Comparison of ENCODE assay signal across 27 mouse cellular contexts in genomic region chr19:25372794-25373193, GRCm38 (mm10).
DNase-seq lines count a peak whose midpoint lies in the region; ATAC-seq and TF ChIP-seq lines count a peak whose summit lies in the region.
"Had no signal": no experiment of that assay in that cellular context is flagged by ENCODE, and none has a peak within 500 bp of the region (broad histone marks: within the 10 kb centered on the region; RNA-seq: fewer than 3 reads in every experiment).

No protein-coding gene starts in this region.

- no peak overlapping the region for H3K9ac ChIP-seq in heart, adult 2 months (ENCODE audit: low read depth, low read length)
- H3K9ac ChIP-seq in embryonic facial prominence, embryonic 12.5 days = no peak overlapping the region
- H3K9ac ChIP-seq in heart, embryonic 15.5 days = no peak overlapping the region
- no peak overlapping the region for H3K9ac ChIP-seq in stomach, embryonic 16.5 days (ENCODE audit: low read length)
- H3K9ac ChIP-seq: forebrain, postnatal 0 days; hindbrain, embryonic 15.5 days; liver, embryonic 15.5 days; lung, embryonic 15.5 days; midbrain, embryonic 15.5 days; neural tube, embryonic 12.5 days had no signal

- H3K4me1 ChIP-seq in heart, adult 2 months (ENCODE audit: control insufficient read depth, insufficient read depth, low read length) = peaks cover 11% of the 10 kb centered on the region
- peaks cover 17% of the 10 kb centered on the region for H3K4me1 ChIP-seq in embryonic facial prominence, embryonic 12.5 days
- peaks cover 31% of the 10 kb centered on the region for H3K4me1 ChIP-seq in heart, embryonic 15.5 days (replicated peaks)
- peaks cover 21% of the 10 kb centered on the region for H3K4me1 ChIP-seq in stomach, embryonic 16.5 days (ENCODE audit: control insufficient read depth, insufficient read depth, low read length)

- WGBS in heart, adult 2 months = 48% methylated on average over 7 of the region's 7 CpGs
- 71% methylated on average over 7 of the region's 7 CpGs for WGBS in embryonic facial prominence, embryonic 12.5 days
- WGBS in heart, embryonic 15.5 days = 57% methylated on average over 7 of the region's 7 CpGs
- WGBS in stomach, embryonic 16.5 days = 62% methylated on average over 7 of the region's 7 CpGs

- no peak for ATAC-seq in embryonic facial prominence, embryonic 12.5 days (ENCODE audit: insufficient number of reproducible peaks, insufficient read depth, low FRiP score, low TSS enrichment)
- ATAC-seq in heart, embryonic 15.5 days (replicated peaks; ENCODE audit: insufficient number of reproducible peaks, insufficient read depth, low FRiP score, low read depth) = no peak
- ATAC-seq in stomach, embryonic 16.5 days (ENCODE audit: insufficient read depth, low FRiP score) = peak; percentile 77
- ATAC-seq: CD4-positive, CD25-positive, alpha-beta regulatory T cell, adult 4 months; forebrain, postnatal 0 days; midbrain, embryonic 15.5 days had no signal

- H3K27ac ChIP-seq in heart, adult 2 months = peak overlapping the region; percentile 17
- 0 out of 2 replicates have a peak overlapping the region, but pooled peaks have one; percentile 8 for H3K27ac ChIP-seq in embryonic facial prominence, embryonic 12.5 days
- H3K27ac ChIP-seq in heart, embryonic 15.5 days = peak overlapping the region; percentile 42
- H3K27ac ChIP-seq in stomach, embryonic 16.5 days (ENCODE audit: low read length) = peak overlapping the region; percentile 80
- H3K27ac ChIP-seq: forebrain, embryonic 10.5 days; hindbrain, embryonic 15.5 days; layer of hippocampus, adult 2 months; limb, embryonic 10.5 days; liver, embryonic 15.5 days; lung, embryonic 15.5 days; midbrain, embryonic 15.5 days; neural tube, embryonic 12.5 days had no signal

- no peak for DNase-seq in heart, adult 2 months
- no peak for DNase-seq in heart, postnatal 10 days
- DNase-seq in gastrocnemius, adult 8-10 months (ENCODE audit: low spot score in 2 of 2) = no peak
- no peak for DNase-seq in lung, postnatal 25 days (ENCODE audit: low spot score)
- DNase-seq: adrenal gland, postnatal 36 days; cerebellum, adult 11 months; cerebellum, postnatal 14 days; forebrain, postnatal 0 days; gastrocnemius, postnatal 25 days; kidney, adult 8-10 months; kidney, postnatal 14 days; liver; lung, postnatal 4 days; retina, postnatal 1 day; right cerebral cortex, postnatal 4 days had no signal

- no peak overlapping the region for H3K4me2 ChIP-seq in embryonic facial prominence, embryonic 12.5 days (replicated peaks)
- H3K4me2 ChIP-seq in heart, embryonic 15.5 days = no peak overlapping the region
- H3K4me2 ChIP-seq in stomach, embryonic 16.5 days (ENCODE audit: low read depth, low read length) = no peak overlapping the region
- H3K4me2 ChIP-seq: hindbrain, embryonic 15.5 days; liver, embryonic 15.5 days; lung, embryonic 15.5 days; midbrain, embryonic 15.5 days; neural tube, embryonic 12.5 days had no signal

- no peaks in the 10 kb centered on the region for H3K79me2 ChIP-seq in heart, adult 2 months (replicated peaks; ENCODE audit: control insufficient read depth, insufficient read depth, low read length)

- no peak for TF ChIP-seq CTCF in heart, adult 2 months (IDR thresholded peaks at IDR 0.05)

- intact Hi-C loops in heart, adult 2 months (cut with DNase I) = no loop called here
- intact Hi-C loops in heart, postnatal 10 days (cut with DNase I) = no loop called here

- no peaks in the 10 kb centered on the region for H3K27me3 ChIP-seq in heart, adult 2 months (ENCODE audit: control insufficient read depth, insufficient read depth, low read length)
- no peaks in the 10 kb centered on the region for H3K27me3 ChIP-seq in embryonic facial prominence, embryonic 12.5 days
- H3K27me3 ChIP-seq in heart, embryonic 15.5 days = no peaks in the 10 kb centered on the region
- no peaks in the 10 kb centered on the region for H3K27me3 ChIP-seq in stomach, embryonic 16.5 days (ENCODE audit: control insufficient read depth, insufficient read depth, low read length)
- H3K27me3 ChIP-seq: hindbrain, embryonic 15.5 days; liver, embryonic 15.5 days; midbrain, embryonic 15.5 days; neural tube, embryonic 12.5 days had no signal

- H3K36me3 ChIP-seq in heart, adult 2 months (ENCODE audit: control insufficient read depth, insufficient read depth, low read length) = no peaks in the 10 kb centered on the region
- no peaks in the 10 kb centered on the region for H3K36me3 ChIP-seq in embryonic facial prominence, embryonic 12.5 days
- no peaks in the 10 kb centered on the region for H3K36me3 ChIP-seq in heart, embryonic 15.5 days
- H3K36me3 ChIP-seq in stomach, embryonic 16.5 days (ENCODE audit: control insufficient read depth, insufficient read depth, low read length) = no peaks in the 10 kb centered on the region
- H3K36me3 ChIP-seq: forebrain, embryonic 10.5 days; hindbrain, embryonic 15.5 days; limb, embryonic 10.5 days; liver, embryonic 15.5 days; lung, embryonic 15.5 days; midbrain, embryonic 15.5 days; neural tube, embryonic 12.5 days had no signal

- no peak overlapping the region for H3K4me3 ChIP-seq in heart, adult 2 months
- no peak overlapping the region for H3K4me3 ChIP-seq in embryonic facial prominence, embryonic 12.5 days
- no peak overlapping the region for H3K4me3 ChIP-seq in heart, embryonic 15.5 days
- no peak overlapping the region for H3K4me3 ChIP-seq in stomach, embryonic 16.5 days (replicated peaks; ENCODE audit: low read length)
- H3K4me3 ChIP-seq: forebrain, embryonic 10.5 days; hindbrain, embryonic 15.5 days; layer of hippocampus, adult 2 months; limb, embryonic 10.5 days; liver, embryonic 15.5 days; lung, embryonic 15.5 days; midbrain, embryonic 15.5 days; neural tube, embryonic 12.5 days had no signal

- no peak for TF ChIP-seq POLR2A in heart, adult 2 months (IDR thresholded peaks at IDR 0.05; ENCODE audit: insufficient read depth, low read depth, low read length)

- H3K9me3 ChIP-seq in embryonic facial prominence, embryonic 12.5 days = no peaks in the 10 kb centered on the region
- no peaks in the 10 kb centered on the region for H3K9me3 ChIP-seq in heart, embryonic 15.5 days (replicated peaks)
- no peaks in the 10 kb centered on the region for H3K9me3 ChIP-seq in stomach, embryonic 16.5 days (replicated peaks; ENCODE audit: control insufficient read depth, low read length)
- H3K9me3 ChIP-seq: forebrain, embryonic 10.5 days; hindbrain, embryonic 15.5 days; limb, embryonic 10.5 days; liver, embryonic 15.5 days; lung, embryonic 15.5 days; midbrain, embryonic 15.5 days; neural tube, embryonic 12.5 days had no signal

- no peak for TF ChIP-seq EP300 in heart, adult 2 months (IDR thresholded peaks at IDR 0.05; ENCODE audit: insufficient read depth, low read depth, low read length)

Comparison
In these comparisons a context has a peak if more than half of its experiments do, and no peak if none do; other contexts are left out.
1. H3K27ac ChIP-seq: peak in every context shown above with its lines; median percentile 80 in stomach, embryonic 16.5 days; 42 in heart, embryonic 15.5 days; 17 in heart, adult 2 months; 8 in embryonic facial prominence, embryonic 12.5 days.